Mouse (Mus musculus): ENCODE data around the gene Dis3l. TPM values are rescaled to one million over a fixed set of nuclear protein-coding genes. Genes with fewer than 3 reads are reported as not detected.
"Not testable (repeated sequence)": the region's sequence is repeated elsewhere in the genome, so short reads cannot be mapped to it uniquely, and the experiment has no call there.

The Dis3l gene
- polyA plus RNA-seq, 1 experiment from 2014 or later: 16.2 TPM

DNA sequence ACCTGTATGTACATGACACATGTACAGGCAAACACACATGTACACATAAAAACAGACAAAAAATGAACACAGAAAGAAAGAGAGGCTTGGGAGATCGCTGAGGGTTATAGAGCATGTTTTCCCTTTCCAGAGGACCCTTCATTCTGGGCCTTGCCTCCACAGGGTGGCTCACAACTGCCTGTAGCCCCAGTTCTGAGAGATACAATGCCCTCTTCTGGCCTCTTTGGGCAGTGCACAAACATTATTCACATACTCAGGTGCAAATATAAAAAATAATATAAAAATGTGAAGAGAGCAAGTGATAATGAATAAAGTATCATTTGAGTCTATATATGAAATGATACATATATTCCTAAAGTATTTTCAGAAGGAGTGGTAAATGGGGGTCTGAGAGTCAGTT, 66.2 kb downstream of the Dis3l start:
- 66% methylated on average over 1 of the region's 1 CpGs for WGBS
- no peaks in the 10 kb centered on the region for H3K9me3 ChIP-seq
- ATAC-seq (ENCODE audit: extremely low read depth, insufficient number of reproducible peaks, low FRiP score, low TSS enrichment): no peak
- no peak overlapping the region for H3K4me2 ChIP-seq
- no peaks in the 10 kb centered on the region for H3K4me1 ChIP-seq
- H3K27me3 ChIP-seq (replicated peaks): no peaks in the 10 kb centered on the region
- no peak overlapping the region for H3K27ac ChIP-seq (replicated peaks)
- no peak overlapping the region for H3K9ac ChIP-seq
- no peaks in the 10 kb centered on the region for H3K36me3 ChIP-seq
- H3K4me3 ChIP-seq: no peak overlapping the region

DNA sequence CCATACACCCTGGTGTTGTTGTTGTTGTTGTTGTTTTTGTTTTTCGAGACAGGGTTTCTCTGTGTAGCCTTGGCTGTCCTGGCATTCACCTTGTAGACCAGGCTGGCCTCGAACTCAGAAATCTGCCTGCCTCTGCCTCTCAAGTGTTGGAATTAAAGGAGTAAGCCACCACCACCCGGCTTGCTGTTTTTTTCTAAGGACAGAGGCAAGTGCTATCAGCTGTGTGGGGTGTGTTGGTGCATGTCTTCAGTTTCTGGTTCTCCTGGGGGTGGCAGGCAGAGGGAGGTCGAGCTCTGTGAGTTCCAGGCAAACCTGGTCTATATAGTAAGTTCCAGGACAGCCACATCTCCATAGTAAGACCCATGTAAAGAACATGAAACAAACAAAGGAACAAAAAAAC, 66.8 kb downstream of the Dis3l start:
- no peaks in the 10 kb centered on the region for H3K4me1 ChIP-seq
- H3K4me2 ChIP-seq: no peak overlapping the region
- ATAC-seq (ENCODE audit: extremely low read depth, insufficient number of reproducible peaks, low FRiP score, low TSS enrichment): no peak

DNA sequence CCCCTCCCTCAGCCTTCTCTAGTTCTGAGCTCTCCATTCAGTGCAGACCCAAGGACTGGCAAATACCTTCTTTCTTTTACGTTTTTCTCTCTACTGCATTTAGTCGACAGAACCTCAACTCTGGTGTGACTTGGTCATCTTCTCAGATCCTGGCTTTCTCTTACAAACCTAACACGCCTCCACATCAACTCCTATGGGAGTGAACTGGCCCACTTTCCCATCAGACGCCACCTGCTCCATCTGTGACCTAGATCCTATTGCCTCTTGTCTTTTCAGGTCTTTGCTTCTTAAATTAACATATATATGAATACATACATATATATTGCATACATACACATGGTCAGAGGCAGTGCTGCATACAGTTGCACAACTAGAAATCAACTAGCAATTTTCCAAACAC, 67.3 kb downstream of the Dis3l start:
- H3K4me3 ChIP-seq: no peak overlapping the region
- WGBS: 70% methylated on average over 4 of the region's 4 CpGs

More for the DNA sequence above, 66.8 kb downstream of the Dis3l start:
- 67% methylated on average over 4 of the region's 4 CpGs for WGBS
- no peak overlapping the region for H3K9ac ChIP-seq
- no peak overlapping the region for H3K4me3 ChIP-seq
- H3K27ac ChIP-seq (replicated peaks): no peak overlapping the region
- H3K27me3 ChIP-seq (replicated peaks): no peaks in the 10 kb centered on the region
- H3K36me3 ChIP-seq: no peaks in the 10 kb centered on the region
- no peaks in the 10 kb centered on the region for H3K9me3 ChIP-seq

DNA sequence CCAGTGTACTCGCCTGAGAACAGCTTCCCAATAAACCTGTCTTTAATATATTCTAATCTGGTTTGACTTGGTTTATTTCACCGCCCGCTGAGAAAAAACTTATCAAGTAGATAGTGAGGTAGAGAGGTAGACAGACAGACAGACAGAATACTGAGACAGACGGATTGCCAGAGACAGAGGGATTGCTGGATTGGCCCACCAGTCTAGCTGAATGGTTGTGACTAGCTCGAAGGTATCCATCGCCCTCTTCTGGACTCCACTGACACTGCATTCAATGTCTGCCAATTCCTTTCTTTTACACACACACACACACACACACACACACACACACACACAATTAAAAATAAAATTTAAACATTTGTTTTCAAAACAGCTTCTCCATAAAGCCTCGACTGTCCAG, 68.5 kb downstream of the Dis3l start:
- Histone ChIP-seq H3K4me3 (no peak overlapping the region), H3K27me3 (replicated peaks) (no peaks in the 10 kb centered on the region), H3K36me3 (no peaks in the 10 kb centered on the region), H3K4me2 (no peak overlapping the region), H3K27ac (replicated peaks) (no peak overlapping the region), H3K9me3 (no peaks in the 10 kb centered on the region), H3K9ac (no peak overlapping the region), H3K4me1 (no peaks in the 10 kb centered on the region)
- WGBS: 30% methylated on average over 7 of the region's 7 CpGs
- ATAC-seq (ENCODE audit: extremely low read depth, insufficient number of reproducible peaks, low FRiP score, low TSS enrichment): no peak

More for the DNA sequence above, 67.3 kb downstream of the Dis3l start:
- Histone ChIP-seq H3K9me3 (no peaks in the 10 kb centered on the region), H3K27ac (replicated peaks) (no peak overlapping the region), H3K4me2 (no peak overlapping the region), H3K9ac (no peak overlapping the region), H3K27me3 (replicated peaks) (no peaks in the 10 kb centered on the region), H3K36me3 (no peaks in the 10 kb centered on the region), H3K4me1 (no peaks in the 10 kb centered on the region)
- ATAC-seq (ENCODE audit: extremely low read depth, insufficient number of reproducible peaks, low FRiP score, low TSS enrichment): no peak

DNA sequence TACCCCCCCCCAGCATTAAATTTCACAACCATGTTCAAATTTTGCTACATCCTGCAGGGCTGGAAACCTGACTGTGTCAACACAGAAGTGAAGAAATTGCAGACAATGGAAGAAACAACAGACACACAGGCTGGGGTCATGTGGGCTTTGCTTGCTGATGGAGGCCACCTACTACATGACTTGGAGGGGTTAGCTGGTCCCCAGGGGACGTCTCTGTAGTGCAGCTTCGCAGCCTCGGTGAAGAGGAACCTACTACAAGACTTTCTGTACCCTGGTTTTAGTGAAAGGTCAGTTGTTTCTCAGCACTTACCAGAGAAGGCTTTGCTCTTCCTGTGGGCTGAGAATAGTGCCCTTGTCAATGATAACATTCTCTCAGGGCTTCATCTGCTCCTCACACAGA, 69.8 kb downstream of the Dis3l start:
- Histone ChIP-seq H3K4me3 (no peak overlapping the region), H3K9me3 (no peaks in the 10 kb centered on the region), H3K4me2 (no peak overlapping the region), H3K36me3 (no peaks in the 10 kb centered on the region), H3K27me3 (replicated peaks) (no peaks in the 10 kb centered on the region), H3K27ac (replicated peaks) (no peak overlapping the region), H3K4me1 (no peaks in the 10 kb centered on the region), H3K9ac (no peak overlapping the region)
- no peak for ATAC-seq (ENCODE audit: extremely low read depth, insufficient number of reproducible peaks, low FRiP score, low TSS enrichment)
- 58% methylated on average over 3 of the region's 3 CpGs for WGBS

GRCm38 (mm10) chr9:64268836-64269235, 72.3 kb downstream of the Dis3l start:
- not testable (repeated sequence) for H3K27me3 ChIP-seq (replicated peaks); H3K4me2 ChIP-seq; H3K27ac ChIP-seq (replicated peaks); H3K4me3 ChIP-seq; H3K4me1 ChIP-seq; H3K9me3 ChIP-seq; ATAC-seq (ENCODE audit: extremely low read depth, insufficient number of reproducible peaks, low FRiP score, low TSS enrichment); H3K36me3 ChIP-seq; H3K9ac ChIP-seq
- 90% methylated on average over 8 of the region's 8 CpGs for WGBS

DNA sequence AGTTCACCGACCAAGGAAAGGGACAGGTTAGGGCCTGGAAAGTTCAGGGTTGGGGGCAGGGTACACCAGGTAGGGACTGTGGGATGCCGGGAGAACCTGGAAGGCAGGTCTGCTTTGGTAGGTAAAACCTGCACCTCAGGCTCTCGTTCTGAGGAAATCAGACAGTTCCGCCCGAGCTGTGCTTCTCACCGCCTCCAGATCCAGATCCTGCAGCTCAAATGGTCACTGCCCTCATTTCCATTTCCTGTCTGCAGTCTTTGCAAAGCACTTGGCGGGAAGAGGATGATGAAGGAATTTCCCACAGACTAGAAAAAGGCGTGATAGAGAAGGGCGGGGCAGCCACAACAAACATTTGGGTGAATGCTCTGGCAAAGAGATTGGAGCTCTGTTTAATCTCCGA, 72.9 kb downstream of the Dis3l start:
- ATAC-seq (ENCODE audit: extremely low read depth, insufficient number of reproducible peaks, low FRiP score, low TSS enrichment): no peak
- no peak overlapping the region for H3K4me3 ChIP-seq
- H3K9me3 ChIP-seq: no peaks in the 10 kb centered on the region
- H3K36me3 ChIP-seq: no peaks in the 10 kb centered on the region
- H3K27ac ChIP-seq (replicated peaks): no peak overlapping the region
- H3K9ac ChIP-seq: no peak overlapping the region
- no peaks in the 10 kb centered on the region for H3K27me3 ChIP-seq (replicated peaks)
- 71% methylated on average over 10 of the region's 10 CpGs for WGBS
- no peaks in the 10 kb centered on the region for H3K4me1 ChIP-seq
- no peak overlapping the region for H3K4me2 ChIP-seq

- no peaks in the 10 kb centered on the region for H3K36me3 ChIP-seq
- H3K27me3 ChIP-seq (replicated peaks): no peaks in the 10 kb centered on the region
- H3K4me1 ChIP-seq: no peaks in the 10 kb centered on the region
- WGBS: 82% methylated on average over 1 of the region's 1 CpGs
- no peak overlapping the region for H3K4me2 ChIP-seq
- no peak overlapping the region for H3K9ac ChIP-seq
- no peak overlapping the region for H3K27ac ChIP-seq (replicated peaks)
- no peak overlapping the region for H3K4me3 ChIP-seq
- H3K9me3 ChIP-seq: no peaks in the 10 kb centered on the region
- ATAC-seq (ENCODE audit: extremely low read depth, insufficient number of reproducible peaks, low FRiP score, low TSS enrichment): no peak
These were observed 73.9 kb downstream of the Dis3l start for GRCm38 (mm10) chr9:64267231-64267630.

GRCm38 (mm10) chr9:64264813-64265212, 76.3 kb downstream of the Dis3l start:
- 35% methylated on average over 1 of the region's 1 CpGs for WGBS
- no peak overlapping the region for H3K9ac ChIP-seq
- H3K4me1 ChIP-seq: no peaks in the 10 kb centered on the region
- H3K27me3 ChIP-seq (replicated peaks): no peaks in the 10 kb centered on the region
- no peak overlapping the region for H3K4me3 ChIP-seq
- no peak overlapping the region for H3K4me2 ChIP-seq
- H3K9me3 ChIP-seq: no peaks in the 10 kb centered on the region
- ATAC-seq (ENCODE audit: extremely low read depth, insufficient number of reproducible peaks, low FRiP score, low TSS enrichment): no peak
- no peak overlapping the region for H3K27ac ChIP-seq (replicated peaks)
- H3K36me3 ChIP-seq: no peaks in the 10 kb centered on the region

GRCm38 (mm10) chr9:64261023-64261422, 80.1 kb downstream of the Dis3l start:
- Histone ChIP-seq H3K4me3 (no peak overlapping the region), H3K4me2 (no peak overlapping the region), H3K9me3 (no peaks in the 10 kb centered on the region), H3K9ac (no peak overlapping the region), H3K27me3 (replicated peaks) (no peaks in the 10 kb centered on the region), H3K27ac (replicated peaks) (no peak overlapping the region), H3K36me3 (no peaks in the 10 kb centered on the region), H3K4me1 (no peaks in the 10 kb centered on the region)
- no peak for ATAC-seq (ENCODE audit: extremely low read depth, insufficient number of reproducible peaks, low FRiP score, low TSS enrichment)
- 80% methylated on average over 4 of the region's 4 CpGs for WGBS

DNA sequence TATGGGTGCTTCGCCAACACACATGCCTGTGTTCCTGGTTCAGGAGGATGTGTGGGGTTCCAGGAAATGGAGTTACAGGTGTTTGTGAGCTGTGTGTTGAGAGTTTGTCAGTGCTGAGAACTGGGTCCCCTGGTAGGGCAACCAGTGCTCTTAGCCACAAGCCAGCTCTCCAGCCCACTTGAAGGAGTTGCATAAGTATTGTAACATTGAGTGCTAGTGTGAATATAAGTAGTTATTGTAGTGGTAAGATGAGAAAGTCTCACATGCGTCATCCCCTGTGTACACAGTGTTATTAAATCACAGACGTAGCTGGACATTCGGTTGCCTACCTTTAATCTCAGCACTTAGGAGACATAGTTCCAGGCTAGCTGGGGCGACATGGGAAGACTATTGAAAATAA, 81.2 kb downstream of the Dis3l start:
- Histone ChIP-seq H3K9me3 (no peaks in the 10 kb centered on the region), H3K9ac (no peak overlapping the region), H3K4me2 (no peak overlapping the region), H3K4me3 (no peak overlapping the region), H3K27ac (replicated peaks) (no peak overlapping the region), H3K4me1 (no peaks in the 10 kb centered on the region), H3K27me3 (replicated peaks) (no peaks in the 10 kb centered on the region), H3K36me3 (no peaks in the 10 kb centered on the region)
- 81% methylated on average over 5 of the region's 5 CpGs for WGBS
- ATAC-seq (ENCODE audit: extremely low read depth, insufficient number of reproducible peaks, low FRiP score, low TSS enrichment): no peak

Data from heart, embryonic 13.5 days (tissue).